Mouse (Mus musculus) forebrain, embryonic 16.5 days (tissue): ENCODE results near the gene Gm10096. TPM values are rescaled to one million over a fixed set of nuclear protein-coding genes. Genes with fewer than 3 reads are reported as not detected.
"Not testable (repeated sequence)": the region's sequence is repeated elsewhere in the genome, so short reads cannot be mapped to it uniquely, and the experiment has no call there.

Experiments used
- ATAC-seq: fragments of 200-750 bp; cut with Nextera tagmentation; 2 replicates; pipeline ENCODE4 v1.8.0; 2017; ENCODE audit warnings: mild to moderate bottlenecking, moderate library complexity
- H3K27ac ChIP-seq: fragments of 300-500 bp; sonication (generic); 2 replicates; pipeline ENCODE4 v1.5.1; 2014; ENCODE audit warnings: low read length, control low read depth
- H3K27me3 ChIP-seq: fragments of 300-500 bp; sonication (generic); replicated peaks from 2 replicates; pipeline ENCODE4 v1.6.1; 2014; ENCODE audit warnings: low read length; ENCODE audit not compliant: control insufficient read depth, insufficient read depth
- H3K36me3 ChIP-seq: fragments of 300-500 bp; sonication (generic); 2 replicates; pipeline ENCODE4 v1.6.1; 2014; ENCODE audit not compliant: control insufficient read depth, insufficient read depth
- H3K4me1 ChIP-seq: fragments of 300-500 bp; sonication (generic); replicated peaks from 2 replicates; pipeline ENCODE4 v1.6.1; 2014; ENCODE audit warnings: low read length; ENCODE audit not compliant: control insufficient read depth, insufficient read depth
- H3K4me2 ChIP-seq: fragments of 300-500 bp; sonication (generic); 2 replicates; pipeline ENCODE4 v1.6.1; 2014; ENCODE audit warnings: mild to moderate bottlenecking, low read length, control low read depth
- H3K4me3 ChIP-seq: fragments of 300-500 bp; sonication (generic); replicated peaks from 2 replicates; pipeline ENCODE4 v1.5.1; 2014; ENCODE audit warnings: mild to moderate bottlenecking, low read length, control low read depth
- H3K9ac ChIP-seq: fragments of 300-500 bp; sonication (generic); replicated peaks from 2 replicates; pipeline ENCODE4 v1.6.1; 2014; ENCODE audit warnings: low read depth, low read length, control low read depth
- H3K9me3 ChIP-seq: fragments of 300-500 bp; sonication (generic); 2 replicates; pipeline ENCODE4 v1.6.1; 2016; ENCODE audit warnings: low read length; ENCODE audit not compliant: control insufficient read depth
- WGBS: fragments of 180-500 bp; shearing (Covaris S2); extraction: QIAGEN DNeasy Blood & Tissue Kit; methylation state at CpG from one replicate; pipeline ENCODE4 v1.1.7; 2014; 5-methylcytosine and 5-hydroxymethylcytosine counted together
- polyA plus RNA-seq: library from polyadenylated mRNA; unstranded; fragments of >200 nt; fragmentation: Nextera tagmentation; extraction: Ambion mirVana; gene quantifications from 2 replicates; pipeline ENCODE4 v1.2.1, GENCODE M21; 2015

Gm10096 gene
- polyA plus RNA-seq: not detected in 2 replicates

- H3K36me3 ChIP-seq, H3K9ac ChIP-seq, H3K4me1 ChIP-seq, ATAC-seq, H3K9me3 ChIP-seq, H3K27me3 ChIP-seq, H3K4me3 ChIP-seq, H3K27ac ChIP-seq, H3K4me2 ChIP-seq: not testable (repeated sequence)
- WGBS: no CpG with 5 or more reads among the region's 5 CpGs
Measured at GRCm38 (mm10) chrX:28954602-28955001, at the start of gene Gm10096. TSS of gene Gm10096 (minus strand) at chrX:28954702.
